ENCODE assay signal across 24 mouse cellular contexts in genomic region chr4:41357154-41357553, GRCm38 (mm10). TPM values are rescaled to one million over a fixed set of nuclear protein-coding genes. Genes with fewer than 3 reads are reported as not detected.
DNase-seq lines count a peak whose midpoint lies in the region; ATAC-seq and TF ChIP-seq lines count a peak whose summit lies in the region.
"Had no signal": no experiment of that assay in that cellular context is flagged by ENCODE, and none has a peak within 500 bp of the region (broad histone marks: within the 10 kb centered on the region; RNA-seq: fewer than 3 reads in every experiment).

No protein-coding gene starts in this region.

- no peak overlapping the region for H3K4me2 ChIP-seq in forebrain, embryonic 11.5 days (ENCODE audit: low read depth, low read length, severe bottlenecking)
- no peak overlapping the region for H3K4me2 ChIP-seq in forebrain, embryonic 15.5 days (replicated peaks)
- no peak overlapping the region for H3K4me2 ChIP-seq in forebrain, embryonic 13.5 days
- H3K4me2 ChIP-seq: embryonic facial prominence, embryonic 13.5 days; embryonic facial prominence, embryonic 15.5 days had no signal

- H3K9me3 ChIP-seq in forebrain, embryonic 11.5 days (ENCODE audit: control insufficient read depth, low read length): no peaks in the 10 kb centered on the region
- no peaks in the 10 kb centered on the region for H3K9me3 ChIP-seq in forebrain, embryonic 15.5 days
- H3K9me3 ChIP-seq in forebrain, embryonic 13.5 days (replicated peaks): 0 out of 2 replicates have a peak, but pooled peaks cover 2% of the 10 kb centered on the region
- H3K9me3 ChIP-seq in forebrain, embryonic 10.5 days: peaks cover 4% of the 10 kb centered on the region; the same call in 1 of the 2 replicates
- H3K9me3 ChIP-seq: embryonic facial prominence, embryonic 13.5 days; embryonic facial prominence, embryonic 15.5 days; G1E had no signal

- TF ChIP-seq CTCF in brain, embryonic 14.5 days (IDR thresholded peaks at IDR 0.05; ENCODE audit: borderline replicate concordance, extremely low read depth, insufficient read depth, insufficient read length): no peak

- 10% methylated on average over 2 of the region's 2 CpGs for WGBS in forebrain, embryonic 11.5 days
- 11% methylated on average over 2 of the region's 2 CpGs for WGBS in forebrain, embryonic 15.5 days
- WGBS in forebrain, embryonic 13.5 days: 16% methylated on average over 2 of the region's 2 CpGs
- 20% methylated on average over 2 of the region's 2 CpGs for WGBS in forebrain, embryonic 10.5 days

- no peaks in the 10 kb centered on the region; the same call in 1 of the 2 replicates for H3K36me3 ChIP-seq in forebrain, embryonic 11.5 days (ENCODE audit: control insufficient read depth, insufficient read depth, low read length)
- H3K36me3 ChIP-seq in forebrain, embryonic 15.5 days: no peaks in the 10 kb centered on the region; the same call in 1 of the 2 replicates
- H3K36me3 ChIP-seq in forebrain, embryonic 13.5 days (ENCODE audit: poor library complexity, severe bottlenecking): peaks cover 28% of the 10 kb centered on the region
- H3K36me3 ChIP-seq in forebrain, embryonic 10.5 days (replicated peaks): peaks cover 73% of the 10 kb centered on the region

- peak; percentile 61; the same call in 1 of the 2 replicates for ATAC-seq in forebrain, embryonic 11.5 days (replicated peaks; ENCODE audit: low FRiP score)
- ATAC-seq in forebrain, embryonic 15.5 days (replicated peaks): no peak
- peak; percentile 59; the same call in 1 of the 2 replicates for ATAC-seq in forebrain, embryonic 13.5 days
- ATAC-seq: activated CD4-positive, CD25-positive, alpha-beta regulatory T cell, adult 4 months; CD4-positive, CD25-positive, alpha-beta regulatory T cell, adult 4 months; Patski had no signal

- H3K4me3 ChIP-seq in forebrain, embryonic 11.5 days (ENCODE audit: low read depth, low read length): no peak overlapping the region
- no peak overlapping the region for H3K4me3 ChIP-seq in forebrain, embryonic 15.5 days
- no peak overlapping the region for H3K4me3 ChIP-seq in forebrain, embryonic 13.5 days
- no peak overlapping the region for H3K4me3 ChIP-seq in forebrain, embryonic 10.5 days
- H3K4me3 ChIP-seq: embryonic facial prominence, embryonic 13.5 days; embryonic facial prominence, embryonic 15.5 days; erythroblast, embryonic 14.5 days had no signal

- TF ChIP-seq POLR2A in brain, embryonic 14.5 days (IDR thresholded peaks at IDR 0.05; ENCODE audit: borderline replicate concordance, extremely low read depth, insufficient read depth, insufficient read length, poor library complexity, severe bottlenecking): no peak

- DNase-seq in forebrain, embryonic 11.5 days (ENCODE audit: low spot score): no peak
- no peak for DNase-seq in forebrain, embryonic 10.5 days (ENCODE audit: extremely low spot score, low spot score)
- DNase-seq in brain, embryonic 14.5 days (ENCODE audit: low read depth): peak; percentile 64
- DNase-seq: adrenal gland, adult 8-10 months; adrenal gland, postnatal 14 days; adrenal gland, postnatal 36 days; B cell, adult 2 months; cerebellum, adult 11 months; cerebellum, adult 18-20 months; cerebellum, adult 8-10 months; cerebellum, adult 9-11 months; cerebellum, postnatal 14 days; cerebellum, postnatal 36 days; embryo, embryonic 11 days had no signal

- H3K9ac ChIP-seq in forebrain, embryonic 11.5 days (ENCODE audit: low read length): no peak overlapping the region
- H3K9ac ChIP-seq in forebrain, embryonic 15.5 days (replicated peaks): no peak overlapping the region
- no peak overlapping the region for H3K9ac ChIP-seq in forebrain, embryonic 13.5 days
- H3K9ac ChIP-seq: embryonic facial prominence, embryonic 13.5 days; embryonic facial prominence, embryonic 15.5 days had no signal

- H3K27ac ChIP-seq in forebrain, embryonic 11.5 days (ENCODE audit: low read depth, low read length): no peak overlapping the region
- no peak overlapping the region for H3K27ac ChIP-seq in forebrain, embryonic 15.5 days (replicated peaks)
- no peak overlapping the region for H3K27ac ChIP-seq in forebrain, embryonic 13.5 days
- no peak overlapping the region for H3K27ac ChIP-seq in forebrain, embryonic 10.5 days
- H3K27ac ChIP-seq: embryonic facial prominence, embryonic 13.5 days; embryonic facial prominence, embryonic 15.5 days had no signal

- no peaks in the 10 kb centered on the region for H3K27me3 ChIP-seq in forebrain, embryonic 11.5 days (ENCODE audit: control insufficient read depth, insufficient read depth, low read length)
- no peaks in the 10 kb centered on the region for H3K27me3 ChIP-seq in forebrain, embryonic 15.5 days
- H3K27me3 ChIP-seq in forebrain, embryonic 13.5 days: no peaks in the 10 kb centered on the region
- H3K27me3 ChIP-seq in forebrain, embryonic 10.5 days (ENCODE audit: poor library complexity, severe bottlenecking): no peaks in the 10 kb centered on the region
- H3K27me3 ChIP-seq: CH12.LX; embryonic facial prominence, embryonic 13.5 days; embryonic facial prominence, embryonic 15.5 days; Patski had no signal

- 0 out of 2 replicates have a peak, but pooled peaks cover 3% of the 10 kb centered on the region for H3K4me1 ChIP-seq in forebrain, embryonic 11.5 days (replicated peaks; ENCODE audit: control insufficient read depth, insufficient read depth, low read length)
- H3K4me1 ChIP-seq in forebrain, embryonic 15.5 days: peaks cover 15% of the 10 kb centered on the region
- peaks cover 24% of the 10 kb centered on the region for H3K4me1 ChIP-seq in forebrain, embryonic 13.5 days
- peaks cover 24% of the 10 kb centered on the region for H3K4me1 ChIP-seq in forebrain, embryonic 10.5 days
- H3K4me1 ChIP-seq: embryonic facial prominence, embryonic 13.5 days; embryonic facial prominence, embryonic 15.5 days had no signal

RNA-seq across cellular contexts. Expression of gene Ubap1, which starts 8.4 kb away (rescaled TPM):
- 71.4 and 88.1 TPM in 2 replicates for polyA plus RNA-seq in forebrain, embryonic 11.5 days (2014; fragmentation: Nextera tagmentation; extraction: Ambion mirVana)
- 69.2 and 73.5 TPM in 2 replicates for polyA plus RNA-seq in forebrain, embryonic 15.5 days (2015; fragmentation: Nextera tagmentation; extraction: Ambion mirVana)
- 67.2 and 69.1 TPM in 2 replicates for polyA plus RNA-seq in forebrain, embryonic 13.5 days (2015; fragmentation: Nextera tagmentation; extraction: Ambion mirVana)
- 65.7 and 66.5 TPM in 2 replicates for polyA plus RNA-seq in forebrain, embryonic 10.5 days (2016; fragmentation: Nextera tagmentation; extraction: Ambion mirVana)
- polyA plus RNA-seq in brain, embryonic 14.5 days (2012; rRNA removed): 55.5 and 59.5 TPM in 2 replicates

RNA-seq across cellular contexts. Expression of gene Dcaf12, which starts 42.5 kb away (rescaled TPM):
- 51.8 and 52.5 TPM in 2 replicates for polyA plus RNA-seq in forebrain, embryonic 11.5 days (2014; fragmentation: Nextera tagmentation; extraction: Ambion mirVana)
- 84.8 and 91.4 TPM in 2 replicates for polyA plus RNA-seq in forebrain, embryonic 15.5 days (2015; fragmentation: Nextera tagmentation; extraction: Ambion mirVana)
- 75.1 and 79.3 TPM in 2 replicates for polyA plus RNA-seq in forebrain, embryonic 13.5 days (2015; fragmentation: Nextera tagmentation; extraction: Ambion mirVana)
- polyA plus RNA-seq in forebrain, embryonic 10.5 days (2016; fragmentation: Nextera tagmentation; extraction: Ambion mirVana): 60.7 and 62.5 TPM in 2 replicates
- 55.0 and 63.3 TPM in 2 replicates for polyA plus RNA-seq in brain, embryonic 14.5 days (2012; rRNA removed)
